Mouse (Mus musculus) thymus, postnatal 14 days (tissue): ENCODE data around the gene Fam13c.

Experiments used
- DNase-seq: peaks from one replicate; pipeline ENCODE4 v3.0.0; 2021

The Fam13c gene

DNA sequence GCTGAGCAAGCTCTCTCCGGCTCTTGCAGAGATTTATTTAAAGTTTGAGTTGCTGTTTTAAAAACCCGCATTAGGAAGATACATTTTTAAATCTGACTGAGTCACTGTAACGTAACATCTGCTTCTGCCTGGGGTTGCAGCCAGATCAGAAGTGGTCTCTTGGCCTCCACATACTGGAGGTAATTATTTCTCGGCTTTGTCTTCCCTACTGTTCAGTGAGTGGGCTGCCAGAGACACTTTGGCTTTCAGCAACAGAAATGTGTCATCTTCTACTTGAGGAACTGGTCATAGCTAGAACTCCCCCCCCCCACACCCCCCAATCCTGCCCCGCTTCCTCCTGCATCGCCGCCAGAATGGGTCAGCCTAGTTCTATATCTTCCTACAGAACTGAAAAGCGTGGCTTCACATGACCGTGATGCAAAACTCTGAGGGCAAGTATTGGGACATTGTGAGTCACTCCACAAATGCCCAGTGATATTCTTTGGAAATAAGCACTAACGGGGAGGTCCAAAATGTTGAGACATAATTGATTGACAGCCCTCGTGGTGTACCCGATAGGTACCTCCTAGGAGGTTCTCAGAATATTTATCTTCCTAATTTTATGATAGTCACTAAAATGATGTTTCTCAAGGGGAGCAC, 90.0 kb downstream of the Fam13c start:
- DNase-seq = no peak

DNA sequence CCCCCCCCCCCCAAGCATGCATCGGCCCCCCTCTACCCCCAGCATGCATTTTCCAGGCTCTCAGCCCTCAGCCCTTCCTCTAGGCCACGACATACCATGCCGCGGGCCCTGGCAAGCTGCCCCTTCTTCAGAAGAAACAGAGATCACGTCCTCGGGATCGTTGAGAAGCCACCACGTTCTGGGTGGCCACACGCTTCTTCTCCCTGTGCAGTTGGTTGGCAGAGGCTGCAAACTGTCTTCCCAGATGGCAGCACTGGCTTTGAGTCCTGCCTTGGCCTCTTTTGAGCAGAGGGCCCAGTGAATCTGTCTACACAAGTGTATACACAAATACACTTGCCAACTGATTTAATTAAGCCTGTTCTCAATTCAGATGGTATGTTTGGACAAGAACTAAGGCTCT, 92.0 kb downstream of the Fam13c start:
- DNase-seq = no peak

DNA sequence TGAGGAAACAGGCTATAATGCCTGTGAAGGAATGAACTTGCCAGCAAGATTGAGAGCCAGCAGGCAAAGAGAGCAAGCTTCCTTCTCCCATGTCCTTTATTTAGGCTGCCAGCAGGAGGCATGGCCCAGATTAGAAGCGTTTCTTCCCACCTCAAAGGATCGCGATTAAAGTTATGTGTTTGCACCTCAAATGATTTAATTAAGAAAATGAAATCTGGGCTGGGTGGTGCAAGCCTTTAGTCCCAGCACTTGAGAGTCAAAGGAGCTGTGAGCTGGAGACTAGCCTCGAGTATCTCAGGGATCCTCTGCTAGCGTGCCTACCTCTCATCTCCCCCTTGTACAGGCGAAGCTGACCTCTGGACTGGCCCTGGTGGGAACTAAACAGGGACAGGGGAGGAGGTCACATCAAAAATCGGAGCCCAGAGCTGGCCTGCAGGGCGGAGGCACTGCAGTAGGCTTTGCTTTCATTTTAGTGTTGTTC, 93.1 kb downstream of the Fam13c start:
- DNase-seq = no peak

- DNase-seq = no peak
These were observed 93.7 kb downstream of the Fam13c start for GRCm38 (mm10) chr10:70533986-70534385.

DNA sequence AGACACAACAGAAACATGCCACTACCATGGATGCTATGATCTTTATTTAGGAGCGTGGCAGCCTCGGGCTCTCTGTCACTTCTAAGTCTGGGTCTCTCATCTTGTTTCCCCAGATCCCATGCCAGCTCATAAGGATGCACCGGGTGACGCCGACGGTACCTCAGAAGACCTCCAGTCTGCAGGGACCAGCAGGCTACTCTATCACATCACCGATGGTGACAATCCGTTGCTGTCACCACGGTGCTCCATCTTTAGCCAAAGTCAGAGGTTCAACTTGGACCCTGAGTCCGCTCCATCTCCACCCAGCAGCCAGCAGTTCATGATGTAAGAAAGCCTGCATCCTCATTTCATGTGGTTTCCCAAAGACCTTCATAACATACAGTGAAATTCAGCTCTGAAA, 94.3 kb downstream of the Fam13c start:
- DNase-seq = no peak

- no peak for DNase-seq
These were observed 95.1 kb downstream of the Fam13c start for GRCm38 (mm10) chr10:70535401-70535800.

DNA sequence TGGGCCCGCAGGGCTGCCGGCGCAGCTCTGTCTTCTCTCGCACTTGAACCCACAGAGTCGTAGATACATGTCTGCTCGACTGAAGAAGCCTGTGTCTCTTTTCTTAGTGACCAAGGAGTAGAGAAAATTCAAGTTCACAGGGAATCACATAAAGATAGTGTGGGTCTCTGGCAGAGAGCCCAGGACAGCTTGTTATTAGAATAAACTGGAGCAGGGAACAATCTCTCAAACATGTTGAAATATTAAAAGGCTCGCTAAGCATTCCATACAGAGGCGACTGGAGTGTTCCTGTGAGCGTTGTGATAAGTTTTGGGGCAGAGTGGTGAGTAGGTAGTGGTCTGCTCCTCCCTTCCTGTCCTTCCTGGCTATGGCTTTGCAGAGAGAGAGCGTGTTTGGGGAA, 97.4 kb downstream of the Fam13c start:
- no peak for DNase-seq

GRCm38 (mm10) chr10:70539251-70539650, 99.0 kb downstream of the Fam13c start:
- DNase-seq = no peak

DNA sequence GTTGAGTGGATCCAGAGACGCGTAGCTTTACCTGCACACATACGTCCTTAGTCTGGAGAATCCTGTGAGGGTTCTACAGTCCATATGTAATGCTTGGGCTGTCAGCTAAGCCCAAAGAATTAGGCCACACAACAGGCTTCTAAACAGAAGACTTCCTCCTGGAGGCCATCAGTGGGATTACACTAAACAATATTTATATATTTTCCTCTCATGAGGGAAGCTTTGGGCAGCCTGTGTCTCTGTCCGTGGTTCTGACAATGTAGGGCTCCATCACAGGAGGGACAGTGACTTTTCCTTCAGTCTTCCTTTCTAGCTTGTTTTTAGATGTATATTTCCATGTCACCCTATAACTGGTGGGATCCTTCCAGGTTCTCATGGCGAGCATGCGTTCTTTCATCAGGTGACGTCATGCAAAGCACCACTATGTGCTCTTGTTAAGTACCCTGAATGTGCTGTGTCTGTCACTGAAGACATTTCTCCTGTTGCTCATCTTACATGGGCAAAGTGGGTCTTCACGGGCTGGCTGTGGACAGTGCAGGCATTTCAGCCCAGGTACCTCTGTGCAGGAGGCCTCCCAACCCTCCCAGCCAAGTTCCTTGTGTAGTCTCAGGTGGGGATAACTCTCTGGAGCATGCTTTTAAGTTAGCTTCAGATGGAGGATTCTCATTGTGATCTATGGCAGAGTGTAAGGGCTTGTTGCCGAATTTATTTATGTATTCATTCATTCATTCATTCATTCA, 100.3 kb downstream of the Fam13c start:
- DNase-seq = no peak

GRCm38 (mm10) chr10:70542857-70543256, 102.6 kb downstream of the Fam13c start:
- no peak for DNase-seq

DNA sequence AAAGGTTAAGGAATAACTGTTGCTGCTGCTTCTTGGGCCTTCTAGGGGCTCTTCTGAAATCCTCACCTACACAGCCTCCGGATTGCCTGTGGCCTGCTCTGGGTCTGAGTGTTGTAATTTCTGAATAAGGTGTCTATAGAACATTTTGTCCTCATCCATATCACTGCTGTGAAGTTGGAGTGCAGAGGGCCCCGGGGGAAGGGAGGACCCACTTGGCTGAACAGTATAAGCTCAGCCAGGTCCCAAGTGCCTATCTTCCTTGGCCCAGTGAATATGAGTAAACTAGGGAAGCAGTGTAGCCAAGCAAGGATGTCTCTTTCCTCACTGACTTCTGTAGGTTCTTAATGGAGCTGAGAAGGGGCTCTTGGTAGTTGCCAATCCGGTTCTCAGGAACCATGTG, 112.2 kb downstream of the Fam13c start:
- no peak for DNase-seq

DNA sequence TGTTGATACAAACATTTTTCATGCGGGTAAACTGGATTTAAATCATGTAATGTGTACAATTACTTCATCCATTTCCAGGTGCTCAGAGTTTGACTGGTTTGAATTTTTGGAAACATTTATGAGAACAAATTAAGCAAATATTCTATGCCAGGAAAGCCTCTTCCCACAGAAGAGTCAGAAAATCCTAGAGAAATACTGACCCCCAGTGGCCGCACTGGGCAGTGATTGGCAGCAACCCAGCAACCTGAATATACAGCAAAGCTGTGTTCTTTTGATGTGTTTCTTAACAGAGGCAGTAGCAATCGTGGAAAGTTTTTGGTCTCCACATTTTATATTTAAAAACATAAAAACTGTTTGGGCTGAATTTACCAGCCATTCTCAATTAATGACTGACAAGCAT, 123.4 kb downstream of the Fam13c start:
- DNase-seq = peak; percentile 19

GRCm38 (mm10) chr10:70581556-70582211, 141.4 kb downstream of the Fam13c start:
- DNase-seq = no peak

DNA sequence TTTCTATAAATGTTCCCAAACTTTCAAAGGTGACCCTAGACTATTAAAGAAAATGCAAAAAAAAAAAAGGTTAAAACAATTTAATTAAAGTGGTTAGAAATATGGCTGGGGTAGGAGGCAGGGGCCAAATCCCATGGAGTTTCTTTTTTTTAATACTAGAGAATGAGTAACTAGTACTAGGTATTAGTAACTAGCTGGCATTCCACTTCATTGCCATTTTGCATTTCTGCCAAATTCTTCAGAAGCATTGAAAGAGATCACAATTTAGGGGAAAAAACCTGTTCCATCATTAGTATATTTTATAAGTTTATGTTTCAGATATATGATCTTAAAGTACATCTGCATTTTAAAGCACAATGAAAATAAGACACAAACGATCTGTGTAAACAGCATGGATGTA, 143.9 kb downstream of the Fam13c start:
- DNase-seq = no peak

DNA sequence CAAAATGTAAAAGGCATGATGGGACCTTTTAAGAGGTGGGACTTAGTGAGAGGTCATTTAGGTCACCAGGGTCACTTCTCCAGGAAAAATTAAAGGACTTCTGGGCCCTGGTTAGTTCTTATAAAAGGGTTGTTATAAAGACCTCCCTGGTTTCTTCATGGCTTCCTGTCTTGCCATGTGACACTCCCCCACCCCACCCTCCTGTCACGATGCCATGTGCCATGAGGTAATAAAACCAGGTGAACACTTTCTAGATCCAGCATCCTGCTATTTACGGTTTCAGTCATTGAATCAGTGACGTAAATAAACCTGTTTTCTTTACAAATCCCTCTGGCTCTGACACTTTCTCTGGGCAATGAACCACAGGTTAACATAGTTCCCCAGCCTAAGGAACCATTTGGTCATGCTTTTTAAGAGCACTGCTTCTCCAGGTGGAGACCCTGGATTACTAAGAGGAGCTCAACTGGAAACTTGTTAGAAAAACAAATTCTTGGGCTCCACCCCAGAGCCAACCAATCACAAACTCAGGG, 146.7 kb downstream of the Fam13c start:
- DNase-seq = no peak

GRCm38 (mm10) chr10:70594007-70594406, 153.7 kb downstream of the Fam13c start:
- DNase-seq = no peak

- DNase-seq = no peak
These were observed 157.8 kb downstream of the Fam13c start for GRCm38 (mm10) chr10:70598081-70598515.

- DNase-seq = peak; percentile 6
These were observed 158.3 kb downstream of the Fam13c start for GRCm38 (mm10) chr10:70598516-70599125.

GRCm38 (mm10) chr10:70599126-70599924, 159.0 kb downstream of the Fam13c start:
- peak; percentile 48 for DNase-seq

- DNase-seq = peak; percentile 2
These were observed 159.6 kb downstream of the Fam13c start for GRCm38 (mm10) chr10:70599925-70600305.
